Mouse (Mus musculus) limb, embryonic 12.5 days (tissue): ENCODE results near the gene Qtrt2. TPM values are rescaled to one million over a fixed set of nuclear protein-coding genes. Genes with fewer than 3 reads are reported as not detected.

Experiments
- ATAC-seq: fragments of 200-750 bp; cut with Nextera tagmentation; 2 replicates; pipeline ENCODE4 v1.8.0; 2017; ENCODE audit warnings: low read depth, moderate TSS enrichment; ENCODE audit not compliant: insufficient number of reproducible peaks, insufficient read depth, low FRiP score, low TSS enrichment
- H3K27ac ChIP-seq: fragments of 300-500 bp; sonication (generic); 2 replicates; pipeline ENCODE4 v1.5.1; 2016; ENCODE audit warnings: mild to moderate bottlenecking, moderate library complexity
- H3K27me3 ChIP-seq: fragments of 300-500 bp; sonication (generic); 2 replicates; pipeline ENCODE4 v1.6.1; 2016; ENCODE audit warnings: mild to moderate bottlenecking, moderate library complexity
- H3K36me3 ChIP-seq: fragments of 300-500 bp; sonication (generic); 2 replicates; pipeline ENCODE4 v1.6.1; 2016; ENCODE audit warnings: mild to moderate bottlenecking, moderate library complexity
- H3K4me1 ChIP-seq: fragments of 300-500 bp; sonication (generic); replicated peaks from 2 replicates; pipeline ENCODE4 v1.6.1; 2016
- H3K4me2 ChIP-seq: fragments of 300-500 bp; sonication (generic); 2 replicates; pipeline ENCODE4 v1.6.1; 2016; ENCODE audit warnings: mild to moderate bottlenecking, moderate library complexity
- H3K4me3 ChIP-seq: fragments of 300-500 bp; sonication (generic); replicated peaks from 2 replicates; pipeline ENCODE4 v1.5.1; 2016; ENCODE audit warnings: mild to moderate bottlenecking
- H3K9ac ChIP-seq: fragments of 300-500 bp; sonication (generic); replicated peaks from 2 replicates; pipeline ENCODE4 v1.6.1; 2016; ENCODE audit warnings: mild to moderate bottlenecking, moderate library complexity
- H3K9me3 ChIP-seq: fragments of 300-500 bp; sonication (generic); 2 replicates; pipeline ENCODE4 v1.6.1; 2016; ENCODE audit warnings: mild to moderate bottlenecking, moderate library complexity
- WGBS: fragments of 180-500 bp; shearing (Covaris S2); methylation state at CpG from one replicate; pipeline ENCODE4 v1.1.7; 2016; 5-methylcytosine and 5-hydroxymethylcytosine counted together
- polyA plus RNA-seq: library from polyadenylated mRNA; unstranded; fragments of >200 nt; fragmentation: Nextera tagmentation; extraction: Ambion mirVana; gene quantifications from 2 replicates; pipeline ENCODE4 v1.2.1, GENCODE M21; 2016

The Qtrt2 gene
- polyA plus RNA-seq, 1 experiment from 2014 or later, result 32.1 TPM

- no peak overlapping the region for H3K4me3 ChIP-seq
- no peak for ATAC-seq
- no peaks in the 10 kb centered on the region for H3K4me1 ChIP-seq
- H3K27ac ChIP-seq, result no peak overlapping the region
- H3K36me3 ChIP-seq, result no peaks in the 10 kb centered on the region
- H3K9ac ChIP-seq, result no peak overlapping the region
- WGBS, result 91% methylated on average over 1 of the region's 1 CpGs
- no peaks in the 10 kb centered on the region for H3K9me3 ChIP-seq
- H3K27me3 ChIP-seq, result no peaks in the 10 kb centered on the region
- no peak overlapping the region for H3K4me2 ChIP-seq
These were observed 763 bp downstream of the Qtrt2 start for GRCm38 (mm10) chr16:43925846-43926245.

GRCm38 (mm10) chr16:43925001-43925558 is 1.5 kb downstream of the Qtrt2 start:
- Histone ChIP-seq H3K27ac (no peak overlapping the region), H3K4me1 (no peaks in the 10 kb centered on the region), H3K4me2 (no peak overlapping the region), H3K27me3 (no peaks in the 10 kb centered on the region), H3K9me3 (no peaks in the 10 kb centered on the region), H3K9ac (no peak overlapping the region), H3K36me3 (no peaks in the 10 kb centered on the region), H3K4me3 (no peak overlapping the region)
- WGBS, result 66% methylated on average over 6 of the region's 6 CpGs
- no peak for ATAC-seq

GRCm38 (mm10) chr16:43922630-43923029 is 4.0 kb downstream of the Qtrt2 start:
- no peak overlapping the region for H3K27ac ChIP-seq
- H3K4me2 ChIP-seq, result no peak overlapping the region
- no peaks in the 10 kb centered on the region for H3K4me1 ChIP-seq
- no peaks in the 10 kb centered on the region for H3K36me3 ChIP-seq
- ATAC-seq, result no peak
- H3K9me3 ChIP-seq, result no peaks in the 10 kb centered on the region
- WGBS, result 58% methylated on average over 3 of the region's 3 CpGs
- no peak overlapping the region for H3K4me3 ChIP-seq
- no peak overlapping the region for H3K9ac ChIP-seq
- H3K27me3 ChIP-seq, result no peaks in the 10 kb centered on the region

- no peak overlapping the region for H3K27ac ChIP-seq
- H3K4me1 ChIP-seq, result no peaks in the 10 kb centered on the region
- H3K9me3 ChIP-seq, result no peaks in the 10 kb centered on the region
- 59% methylated on average over 2 of the region's 2 CpGs for WGBS
- no peaks in the 10 kb centered on the region for H3K27me3 ChIP-seq
- H3K9ac ChIP-seq, result no peak overlapping the region
- ATAC-seq, result no peak
- no peaks in the 10 kb centered on the region for H3K36me3 ChIP-seq
- no peak overlapping the region for H3K4me3 ChIP-seq
- H3K4me2 ChIP-seq, result no peak overlapping the region
These were observed 4.6 kb downstream of the Qtrt2 start for GRCm38 (mm10) chr16:43922024-43922423.

GRCm38 (mm10) chr16:43918867-43919266 is 7.7 kb downstream of the Qtrt2 start:
- Histone ChIP-seq H3K9me3 (no peaks in the 10 kb centered on the region), H3K4me3 (no peak overlapping the region), H3K4me1 (no peaks in the 10 kb centered on the region), H3K4me2 (no peak overlapping the region), H3K9ac (no peak overlapping the region), H3K36me3 (no peaks in the 10 kb centered on the region), H3K27me3 (no peaks in the 10 kb centered on the region), H3K27ac (no peak overlapping the region)
- no peak for ATAC-seq
- 96% methylated on average over 3 of the region's 3 CpGs for WGBS

- Histone ChIP-seq H3K36me3 (peaks cover 17% of the 10 kb centered on the region; the same call in 1 of the 2 replicates), H3K4me2 (no peak overlapping the region), H3K4me1 (no peaks in the 10 kb centered on the region), H3K9me3 (no peaks in the 10 kb centered on the region), H3K4me3 (no peak overlapping the region), H3K9ac (no peak overlapping the region), H3K27ac (no peak overlapping the region), H3K27me3 (no peaks in the 10 kb centered on the region)
- no peak for ATAC-seq
- 84% methylated on average over 2 of the region's 2 CpGs for WGBS
These were observed 17.7 kb downstream of the Qtrt2 start for GRCm38 (mm10) chr16:43908881-43909280.

GRCm38 (mm10) chr16:43900571-43900970 is 26.0 kb downstream of the Qtrt2 start:
- H3K4me3 ChIP-seq, result no peak overlapping the region
- no peak overlapping the region for H3K27ac ChIP-seq
- no peaks in the 10 kb centered on the region for H3K4me1 ChIP-seq
- no peak overlapping the region for H3K4me2 ChIP-seq
- no peak overlapping the region for H3K9ac ChIP-seq
- no peak for ATAC-seq
- H3K9me3 ChIP-seq, result no peaks in the 10 kb centered on the region
- H3K36me3 ChIP-seq, result no peaks in the 10 kb centered on the region
- no peaks in the 10 kb centered on the region for H3K27me3 ChIP-seq

- H3K9me3 ChIP-seq, result no peaks in the 10 kb centered on the region
- no peak overlapping the region for H3K4me2 ChIP-seq
- 86% methylated on average over 4 of the region's 4 CpGs for WGBS
- no peak for ATAC-seq
- no peaks in the 10 kb centered on the region for H3K4me1 ChIP-seq
- H3K4me3 ChIP-seq, result no peak overlapping the region
- no peaks in the 10 kb centered on the region for H3K36me3 ChIP-seq
- H3K27me3 ChIP-seq, result no peaks in the 10 kb centered on the region
- H3K9ac ChIP-seq, result no peak overlapping the region
- H3K27ac ChIP-seq, result no peak overlapping the region
These were observed 26.5 kb downstream of the Qtrt2 start for GRCm38 (mm10) chr16:43900138-43900537.

- no peak overlapping the region for H3K9ac ChIP-seq
- 88% methylated on average over 8 of the region's 8 CpGs for WGBS
- no peaks in the 10 kb centered on the region for H3K36me3 ChIP-seq
- H3K4me3 ChIP-seq, result no peak overlapping the region
- no peak overlapping the region for H3K4me2 ChIP-seq
- H3K27me3 ChIP-seq, result no peaks in the 10 kb centered on the region
- no peak overlapping the region for H3K27ac ChIP-seq
- H3K4me1 ChIP-seq, result 0 out of 2 replicates have a peak, but pooled peaks cover 4% of the 10 kb centered on the region
- no peaks in the 10 kb centered on the region for H3K9me3 ChIP-seq
- no peak for ATAC-seq
These were observed 32.1 kb downstream of the Qtrt2 start for GRCm38 (mm10) chr16:43894501-43894900.

GRCm38 (mm10) chr16:43890747-43891336 is 35.8 kb downstream of the Qtrt2 start:
- Histone ChIP-seq H3K4me3 (peak overlapping the region; percentile 65; the same call in 1 of the 2 replicates), H3K27me3 (no peaks in the 10 kb centered on the region), H3K9ac (no peak overlapping the region), H3K27ac (no peak overlapping the region), H3K9me3 (no peaks in the 10 kb centered on the region), H3K4me2 (peak overlapping the region; percentile 78), H3K4me1 (peaks cover 11% of the 10 kb centered on the region), H3K36me3 (no peaks in the 10 kb centered on the region)
- no peak for ATAC-seq
- WGBS, result 75% methylated on average over 4 of the region's 4 CpGs

- Histone ChIP-seq H3K9ac (peak overlapping the region; percentile 84), H3K27me3 (no peaks in the 10 kb centered on the region), H3K9me3 (no peaks in the 10 kb centered on the region), H3K36me3 (no peaks in the 10 kb centered on the region), H3K4me2 (peak overlapping the region; percentile 78), H3K27ac (peak overlapping the region; percentile 80), H3K4me1 (peaks cover 11% of the 10 kb centered on the region), H3K4me3 (peak overlapping the region; percentile 65)
- peak; percentile 98 for ATAC-seq
- 0% methylated on average over 9 of the region's 9 CpGs for WGBS
These were observed 36.6 kb downstream of the Qtrt2 start for GRCm38 (mm10) chr16:43890005-43890336.
